Comparison of ENCODE assay signal across 8 mouse cellular contexts in the genomic region with DNA sequence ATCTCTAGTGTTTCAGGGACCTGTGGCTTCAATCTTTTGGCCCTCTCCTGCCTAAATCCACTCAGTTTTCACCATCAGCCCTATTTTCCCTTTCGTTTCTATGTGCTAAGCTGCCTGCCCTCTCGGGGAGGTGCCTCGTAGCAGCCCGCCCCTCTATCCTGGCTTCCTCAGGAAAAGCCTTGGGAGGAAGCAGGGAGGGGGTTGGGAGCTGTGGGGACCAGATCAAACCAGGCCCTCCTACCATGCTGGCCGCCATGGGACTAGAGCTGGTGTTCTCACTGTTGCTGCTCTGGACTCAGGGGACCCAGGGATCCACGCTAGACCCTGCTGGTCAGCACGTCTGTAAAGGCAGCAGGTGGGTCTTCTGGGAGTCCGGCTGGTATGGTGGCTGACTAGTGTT. TPM values are rescaled to one million over a fixed set of nuclear protein-coding genes. Genes with fewer than 3 reads are reported as not detected.
A peak's percentile ranks its signal among the peaks of the same experiment; 100 is the strongest.
DNase-seq lines count a peak whose midpoint lies in the region; ATAC-seq lines count a peak whose summit lies in the region.

A gene (plus strand): TSS at position 205 of the 400 bp plus-strand sequence.

- no peak within 1 kb of the TSS for H3K9ac ChIP-seq in midbrain, embryonic 14.5 days (replicated peaks; ENCODE audit: low read length)
- no peak within 1 kb of the TSS for H3K9ac ChIP-seq in midbrain, embryonic 13.5 days (replicated peaks)
- H3K9ac ChIP-seq in neural tube, embryonic 14.5 days (replicated peaks; ENCODE audit: low read depth, low read length): no peak within 1 kb of the TSS

- ATAC-seq in midbrain, embryonic 14.5 days (ENCODE audit: low FRiP score, low TSS enrichment): no peak
- ATAC-seq in midbrain, embryonic 13.5 days: no peak
- ATAC-seq in neural tube, embryonic 14.5 days (ENCODE audit: low read depth): no peak

- DNase-seq in midbrain, embryonic 14.5 days: no peak
- peak; percentile 67 to 77 for DNase-seq in heart, postnatal 10 days
- DNase-seq in kidney, postnatal 36 days: peak; percentile 82 to 84
- no peak for DNase-seq in cerebellum, adult 9-10 months
- DNase-seq in left cerebral cortex, adult 18-20 months (ENCODE audit: low spot score in 2 of 2): no peak
- no peak for DNase-seq in cerebellum, adult 18-20 months

- intact Hi-C loops in heart, postnatal 10 days (cut with DNase I): loop anchor here (5.0 kb wide), 1 partner anchor 111 kb away; no protein-coding TSS in a partner anchor

- no peaks in the 10 kb centered on the region for H3K27me3 ChIP-seq in midbrain, embryonic 14.5 days (ENCODE audit: control insufficient read depth, insufficient read depth, low read length)
- no peaks in the 10 kb centered on the region for H3K27me3 ChIP-seq in midbrain, embryonic 13.5 days
- H3K27me3 ChIP-seq in neural tube, embryonic 14.5 days (ENCODE audit: control insufficient read depth, insufficient read depth, low read length): no peaks in the 10 kb centered on the region

- no peaks in the 10 kb centered on the region for H3K9me3 ChIP-seq in midbrain, embryonic 14.5 days (ENCODE audit: control insufficient read depth, low read length)
- H3K9me3 ChIP-seq in midbrain, embryonic 13.5 days: no peaks in the 10 kb centered on the region
- H3K9me3 ChIP-seq in neural tube, embryonic 14.5 days (ENCODE audit: control insufficient read depth, low read length): no peaks in the 10 kb centered on the region

- H3K27ac ChIP-seq in midbrain, embryonic 14.5 days (replicated peaks; ENCODE audit: low read depth, low read length): no peak within 1 kb of the TSS
- no peak within 1 kb of the TSS for H3K27ac ChIP-seq in midbrain, embryonic 13.5 days
- no peak within 1 kb of the TSS for H3K27ac ChIP-seq in neural tube, embryonic 14.5 days (ENCODE audit: low read depth, low read length)

- peaks cover 18% of the 10 kb centered on the region for H3K36me3 ChIP-seq in midbrain, embryonic 14.5 days (ENCODE audit: control insufficient read depth, insufficient read depth, low read length)
- peaks cover 23% of the 10 kb centered on the region for H3K36me3 ChIP-seq in midbrain, embryonic 13.5 days
- peaks cover 11% of the 10 kb centered on the region for H3K36me3 ChIP-seq in neural tube, embryonic 14.5 days (ENCODE audit: control insufficient read depth, insufficient read depth, low read length)

- WGBS in midbrain, embryonic 14.5 days: 46% methylated on average over 8 of the region's 8 CpGs
- 60% methylated on average over 8 of the region's 8 CpGs for WGBS in midbrain, embryonic 13.5 days
- WGBS in neural tube, embryonic 14.5 days: 58% methylated on average over 8 of the region's 8 CpGs

- 0 out of 2 replicates have a peak, but pooled peaks cover 10% of the 10 kb centered on the region for H3K4me1 ChIP-seq in midbrain, embryonic 14.5 days (ENCODE audit: control insufficient read depth, insufficient read depth, low read length)
- peaks cover 17% of the 10 kb centered on the region for H3K4me1 ChIP-seq in midbrain, embryonic 13.5 days (replicated peaks)
- H3K4me1 ChIP-seq in neural tube, embryonic 14.5 days (ENCODE audit: control insufficient read depth, insufficient read depth, low read length): peaks cover 8% of the 10 kb centered on the region; the same call in 1 of the 2 replicates

- H3K4me3 ChIP-seq in midbrain, embryonic 14.5 days (replicated peaks; ENCODE audit: low read depth, low read length): no peak within 1 kb of the TSS
- no peak within 1 kb of the TSS for H3K4me3 ChIP-seq in midbrain, embryonic 13.5 days (replicated peaks)
- no peak within 1 kb of the TSS for H3K4me3 ChIP-seq in neural tube, embryonic 14.5 days (ENCODE audit: low read depth, low read length)

- 0 out of 2 replicates have a peak within 1 kb of the TSS, but pooled peaks have one; percentile 4 for H3K4me2 ChIP-seq in midbrain, embryonic 14.5 days (ENCODE audit: low read length)
- no peak within 1 kb of the TSS for H3K4me2 ChIP-seq in midbrain, embryonic 13.5 days (replicated peaks)
- H3K4me2 ChIP-seq in neural tube, embryonic 14.5 days (ENCODE audit: low read depth, low read length): peak within 1 kb of the TSS; percentile 6; the same call in 1 of the 2 replicates

RNA-seq across cellular contexts. Expression of the gene that starts here (rescaled TPM):
- 2.0 and 3.6 TPM in 2 replicates for polyA plus RNA-seq in midbrain, embryonic 14.5 days (2014; fragmentation: Nextera tagmentation; extraction: Ambion mirVana)
- 3.4 and 3.5 TPM in 2 replicates for polyA plus RNA-seq in midbrain, embryonic 13.5 days (2015; fragmentation: Nextera tagmentation; extraction: Ambion mirVana)
- 10 to 100 TPM; 15.9 to 17.8 TPM for total RNA-seq in heart, postnatal 10 days (2021)
- polyA plus RNA-seq in neural tube, embryonic 14.5 days (2014; fragmentation: Nextera tagmentation; extraction: Ambion mirVana): 1.8 and 3.8 TPM in 2 replicates
- 1 to 10 TPM; 1.1 to 1.2 TPM for total RNA-seq in left cerebral cortex, adult 18-20 months (2021)

Comparison
In these comparisons a context has a peak if more than half of its experiments do, and no peak if none do; other contexts are left out.
1. RNA of the gene that starts here (total RNA-seq): 15.9 to 17.8 TPM in heart, postnatal 10 days; 1.1 to 1.2 TPM in left cerebral cortex, adult 18-20 months; every median in the first group is over 4 times any median in the second.
2. DNase-seq: peak in heart, postnatal 10 days (2 of 2) and kidney, postnatal 36 days (2 of 2); none in midbrain, embryonic 14.5 days (single experiment), cerebellum, adult 9-10 months (single experiment), left cerebral cortex, adult 18-20 months (0 of 2) and cerebellum, adult 18-20 months (0 of 2).